Mouse (Mus musculus) hematopoietic multipotent progenitor cell, adult 10-12 weeks (in vitro differentiated cells): ENCODE data around the gene Clint1. TPM values are rescaled to one million over a fixed set of nuclear protein-coding genes. Genes with fewer than 3 reads are reported as not detected.

Experiments
- polyA plus RNA-seq: library from polyadenylated mRNA; stranded (reverse); fragments of >175 nt; gene quantifications from 2 replicates; pipeline ENCODE4 v1.2.3, GENCODE M21; 2012; ENCODE audit warnings: low replicate concordance

The Clint1 gene
- polyA plus RNA-seq, result 36.4 and 37.0 TPM in 2 replicates

DNA sequence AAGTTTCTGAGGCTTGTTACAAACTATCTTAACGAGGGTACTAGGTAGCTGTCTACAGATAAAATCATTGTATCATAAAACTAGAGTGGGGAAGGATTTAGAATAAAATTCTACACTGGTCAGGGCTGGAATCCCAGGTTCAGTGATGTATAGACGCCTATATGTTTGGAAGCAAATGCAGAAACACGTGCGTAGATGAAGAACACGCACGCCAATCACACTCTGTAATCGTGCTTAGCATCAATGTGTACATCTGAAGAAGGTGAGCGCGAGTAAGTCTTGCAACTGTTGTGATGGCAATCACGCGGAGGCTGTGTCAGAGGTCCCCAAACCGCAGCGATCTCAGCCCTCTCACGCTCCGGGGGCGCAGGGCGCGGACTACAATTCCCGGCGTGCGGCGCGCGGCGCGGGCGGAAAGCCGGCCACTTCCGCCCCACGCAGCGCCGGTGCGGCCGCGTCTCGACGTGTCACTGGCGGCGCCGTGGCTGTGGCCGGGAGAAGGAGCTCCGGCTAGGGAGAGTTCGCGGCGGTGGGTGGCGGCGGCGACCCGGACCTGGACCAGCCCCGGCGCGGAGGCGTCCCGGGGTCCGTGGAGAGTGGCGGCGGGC, at the start of gene Clint1:
TSS of gene Clint1 (plus strand) at position 536 of the 608 bp plus-strand sequence.

GRCm38 (mm10) chr11:45944643-45945156, 92.8 kb downstream of the Clint1 start, which contains the start of gene Lsm11:
Gene Lsm11 (minus strand): TSS chr11:45944935.

GRCm38 (mm10) chr11:45955127-45955627, 103.3 kb downstream of the Clint1 start, which contains the start of gene Thg1l:
Gene Thg1l (minus strand): TSS chr11:45955494.

Other genes starting within 250 kb of the Clint1 start
- gene Lsm11, start 92.9 kb downstream of the Clint1 start, polyA plus RNA-seq, result 12.6 and 44.0 TPM in 2 replicates
- gene Thg1l, start 103.4 kb downstream of the Clint1 start, polyA plus RNA-seq, result 2.1 and 3.9 TPM in 2 replicates
- gene Sox30, start 128.3 kb downstream of the Clint1 start, polyA plus RNA-seq, result not detected in 2 replicates
- gene Gm12166, start 200.3 kb downstream of the Clint1 start, polyA plus RNA-seq, result 0.69 and 2.5 TPM in 2 replicates
- 75.0 and 376 TPM in 2 replicates for gene Adam19, start 203.9 kb downstream of the Clint1 start, polyA plus RNA-seq